Mouse (Mus musculus) midbrain, embryonic 10.5 days (tissue): ENCODE measurements around the gene Maml3. TPM values are rescaled to one million over a fixed set of nuclear protein-coding genes. Genes with fewer than 3 reads are reported as not detected.

Experiments
- polyA plus RNA-seq: library from polyadenylated mRNA; unstranded; fragments of >200 nt; fragmentation: Nextera tagmentation; extraction: Ambion mirVana; gene quantifications from 2 replicates; pipeline ENCODE4 v1.2.1, GENCODE M21; 2016

The Maml3 gene
- polyA plus RNA-seq, 1 experiment from 2014 or later = 5.4 TPM

Other genes with a start within 250 kb of the Maml3 start
- 1.9 and 2.1 TPM in 2 replicates for gene Foxo1, start 163.3 kb upstream of the Maml3 start, polyA plus RNA-seq